Mouse (Mus musculus) neural tube, embryonic 14.5 days (tissue): ENCODE data around the gene Tns4. TPM values are rescaled to one million over a fixed set of nuclear protein-coding genes. Genes with fewer than 3 reads are reported as not detected.

Experiments used
- ATAC-seq: fragments of 200-750 bp; cut with Nextera tagmentation; 2 replicates; pipeline ENCODE4 v1.8.0; 2017; ENCODE audit warnings: low read depth, mild to moderate bottlenecking, moderate TSS enrichment, moderate library complexity
- H3K27ac ChIP-seq: fragments of 300-500 bp; sonication (generic); 2 replicates; pipeline ENCODE4 v1.5.1; 2014; ENCODE audit warnings: low read depth, mild to moderate bottlenecking, control low read depth, low read length, moderate library complexity, mixed read lengths
- H3K27me3 ChIP-seq: fragments of 300-500 bp; sonication (generic); 2 replicates; pipeline ENCODE4 v1.6.1; 2014; ENCODE audit warnings: low read length; ENCODE audit not compliant: control insufficient read depth, insufficient read depth
- H3K36me3 ChIP-seq: fragments of 300-500 bp; sonication (generic); 2 replicates; pipeline ENCODE4 v1.6.1; 2014; ENCODE audit warnings: low read length, mixed read lengths; ENCODE audit not compliant: control insufficient read depth, insufficient read depth
- H3K4me1 ChIP-seq: fragments of 300-500 bp; sonication (generic); 2 replicates; pipeline ENCODE4 v1.6.1; 2014; ENCODE audit warnings: low read length; ENCODE audit not compliant: control insufficient read depth, insufficient read depth
- H3K4me2 ChIP-seq: fragments of 300-500 bp; sonication (generic); 2 replicates; pipeline ENCODE4 v1.6.1; 2014; ENCODE audit warnings: mild to moderate bottlenecking, low read depth, low read length, control low read depth
- H3K4me3 ChIP-seq: fragments of 300-500 bp; sonication (generic); 2 replicates; pipeline ENCODE4 v1.5.1; 2014; ENCODE audit warnings: low read depth, low read length, control low read depth, mixed read lengths
- H3K9ac ChIP-seq: fragments of 300-500 bp; sonication (generic); replicated peaks from 2 replicates; pipeline ENCODE4 v1.6.1; 2014; ENCODE audit warnings: low read depth, mild to moderate bottlenecking, control low read depth, low read length, mixed read lengths
- H3K9me3 ChIP-seq: fragments of 300-500 bp; sonication (generic); 2 replicates; pipeline ENCODE4 v1.6.1; 2016; ENCODE audit warnings: low read length; ENCODE audit not compliant: control insufficient read depth
- WGBS: fragments of 180-500 bp; shearing (Covaris S2); extraction: QIAGEN DNeasy Blood & Tissue Kit; methylation state at CpG from one replicate; pipeline ENCODE4 v1.1.7; 2014; 5-methylcytosine and 5-hydroxymethylcytosine counted together
- polyA plus RNA-seq: library from polyadenylated mRNA; unstranded; fragments of >200 nt; fragmentation: Nextera tagmentation; extraction: Ambion mirVana; gene quantifications from 2 replicates; pipeline ENCODE4 v1.2.1, GENCODE M21; 2014

Gene Tns4
- polyA plus RNA-seq, 1 experiment from 2014 or later, result not detected

DNA sequence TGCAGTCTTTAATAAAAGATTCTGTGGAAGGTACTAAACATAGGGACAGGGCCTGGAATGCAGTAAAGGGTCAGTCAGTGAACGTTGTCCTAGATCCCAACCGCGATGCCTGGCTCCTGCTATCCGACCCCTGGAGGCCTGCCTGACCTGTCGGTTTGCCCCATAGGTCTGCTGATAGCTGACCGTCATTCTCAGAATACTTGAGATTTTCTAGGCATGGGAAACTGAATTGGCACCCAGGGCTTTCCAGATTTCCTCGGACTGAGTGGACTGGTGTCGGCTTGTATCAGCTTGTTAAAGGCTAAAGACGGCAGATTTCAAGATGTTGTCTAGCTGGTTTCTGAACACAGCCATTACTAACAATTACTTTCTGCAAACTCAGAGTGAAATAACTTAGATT, 4.7 kb downstream of the Tns4 start:
- no peak for ATAC-seq
- Histone ChIP-seq H3K36me3 (no peaks in the 10 kb centered on the region), H3K4me2 (no peak overlapping the region), H3K9ac (no peak overlapping the region), H3K27me3 (no peaks in the 10 kb centered on the region), H3K4me3 (no peak overlapping the region), H3K9me3 (no peaks in the 10 kb centered on the region), H3K4me1 (no peaks in the 10 kb centered on the region), H3K27ac (no peak overlapping the region)
- WGBS, result 86% methylated on average over 9 of the region's 9 CpGs

- 90% methylated on average over 8 of the region's 8 CpGs for WGBS
- Histone ChIP-seq H3K27ac (no peak overlapping the region), H3K4me3 (no peak overlapping the region), H3K4me1 (no peaks in the 10 kb centered on the region), H3K36me3 (no peaks in the 10 kb centered on the region), H3K27me3 (no peaks in the 10 kb centered on the region), H3K9ac (no peak overlapping the region), H3K9me3 (no peaks in the 10 kb centered on the region), H3K4me2 (no peak overlapping the region)
- ATAC-seq, result no peak
Measured at GRCm38 (mm10) chr11:99083516-99083915, 5.6 kb downstream of the Tns4 start.

DNA sequence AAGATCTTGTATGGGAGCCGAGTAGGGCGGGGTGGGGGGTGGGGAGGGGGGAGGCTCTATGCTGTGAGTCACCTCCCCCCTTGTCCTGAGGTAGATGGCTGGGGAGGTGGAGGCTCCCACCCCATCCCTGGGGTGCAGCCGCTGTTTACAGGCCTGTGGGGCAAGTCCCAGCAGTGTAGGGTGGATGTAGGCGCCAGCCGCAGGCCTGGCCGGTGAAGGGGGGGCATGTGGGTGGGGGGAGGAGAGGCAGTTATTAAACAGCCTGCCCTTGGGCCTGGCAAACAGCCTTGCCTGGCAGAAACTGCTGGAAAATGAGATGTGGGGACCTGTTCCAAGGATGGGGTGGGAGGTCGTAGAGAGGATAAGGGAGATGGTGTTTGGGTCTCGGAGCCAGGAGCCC, 7.0 kb downstream of the Tns4 start:
- WGBS, result 68% methylated on average over 8 of the region's 8 CpGs
- H3K4me3 ChIP-seq, result no peak overlapping the region
- H3K27me3 ChIP-seq, result no peaks in the 10 kb centered on the region
- no peak for ATAC-seq
- H3K27ac ChIP-seq, result no peak overlapping the region
- H3K4me2 ChIP-seq, result no peak overlapping the region
- H3K9me3 ChIP-seq, result no peaks in the 10 kb centered on the region
- H3K9ac ChIP-seq, result no peak overlapping the region
- no peaks in the 10 kb centered on the region for H3K36me3 ChIP-seq
- H3K4me1 ChIP-seq, result no peaks in the 10 kb centered on the region

DNA sequence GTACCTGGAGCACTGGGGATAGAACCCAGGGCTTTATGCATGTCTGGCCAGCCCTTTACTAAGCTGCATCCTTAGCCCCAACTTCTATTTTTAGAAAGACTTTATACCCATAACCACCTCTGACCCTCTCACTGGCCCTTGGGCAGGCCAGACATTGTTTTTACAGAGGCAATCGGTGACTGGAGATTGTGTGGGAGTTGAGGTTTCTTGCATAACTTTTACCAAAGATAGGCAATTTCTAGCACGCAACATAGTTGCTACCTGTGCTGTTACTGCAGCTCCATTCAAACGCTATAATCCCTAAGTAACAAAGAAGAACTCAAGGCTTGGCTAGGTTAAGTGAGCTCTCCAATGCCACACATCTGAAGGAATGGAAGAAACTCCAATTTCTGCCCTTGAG, 7.5 kb downstream of the Tns4 start:
- H3K36me3 ChIP-seq, result no peaks in the 10 kb centered on the region
- H3K9me3 ChIP-seq, result no peaks in the 10 kb centered on the region
- no peak overlapping the region for H3K27ac ChIP-seq
- WGBS, result 76% methylated on average over 3 of the region's 3 CpGs
- ATAC-seq, result no peak
- H3K4me2 ChIP-seq, result no peak overlapping the region
- H3K27me3 ChIP-seq, result no peaks in the 10 kb centered on the region
- no peaks in the 10 kb centered on the region for H3K4me1 ChIP-seq
- no peak overlapping the region for H3K4me3 ChIP-seq
- no peak overlapping the region for H3K9ac ChIP-seq

GRCm38 (mm10) chr11:99080902-99081543, 8.1 kb downstream of the Tns4 start:
- ATAC-seq, result no peak
- H3K9me3 ChIP-seq, result no peaks in the 10 kb centered on the region
- no peaks in the 10 kb centered on the region for H3K36me3 ChIP-seq
- no peaks in the 10 kb centered on the region for H3K27me3 ChIP-seq
- no peak overlapping the region for H3K4me2 ChIP-seq
- H3K4me1 ChIP-seq, result no peaks in the 10 kb centered on the region
- H3K4me3 ChIP-seq, result no peak overlapping the region
- H3K9ac ChIP-seq, result no peak overlapping the region
- WGBS, result 86% methylated on average over 9 of the region's 9 CpGs
- no peak overlapping the region for H3K27ac ChIP-seq

- Histone ChIP-seq H3K9me3 (no peaks in the 10 kb centered on the region), H3K4me2 (no peak overlapping the region), H3K27me3 (no peaks in the 10 kb centered on the region), H3K4me3 (no peak overlapping the region), H3K9ac (no peak overlapping the region), H3K36me3 (no peaks in the 10 kb centered on the region), H3K27ac (no peak overlapping the region), H3K4me1 (no peaks in the 10 kb centered on the region)
- ATAC-seq, result no peak
- 86% methylated on average over 8 of the region's 8 CpGs for WGBS
Measured at GRCm38 (mm10) chr11:99077869-99078268, 11.2 kb downstream of the Tns4 start.

DNA sequence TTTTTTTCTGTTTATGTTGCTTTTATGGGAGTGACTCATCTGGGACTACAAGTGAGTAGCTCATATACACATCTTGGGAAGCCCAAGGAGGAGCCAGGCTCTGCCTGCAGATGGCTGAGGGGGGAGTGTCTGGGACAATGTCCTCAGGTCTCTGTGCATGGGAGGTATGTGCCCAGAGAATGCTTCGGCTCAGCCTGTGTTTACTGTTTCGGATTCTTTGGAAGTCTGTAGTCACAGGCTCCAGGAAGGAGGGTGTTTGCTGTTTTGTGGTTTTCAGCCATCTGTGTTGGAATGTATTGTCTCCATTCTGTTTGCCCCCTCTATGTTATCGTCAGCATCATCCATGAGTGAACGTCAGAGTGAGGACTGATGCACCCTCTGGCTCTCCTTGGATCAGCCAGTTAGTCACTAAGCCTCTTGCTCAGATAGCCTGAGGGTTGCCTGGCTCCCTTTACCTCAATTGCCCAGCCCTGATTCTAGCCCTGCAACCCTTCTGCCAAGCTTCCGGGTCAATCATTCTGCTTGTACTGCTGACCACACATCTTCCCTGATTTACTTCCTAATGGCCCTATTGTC, 12.3 kb downstream of the Tns4 start:
- no peak overlapping the region for H3K4me2 ChIP-seq
- no peak overlapping the region for H3K4me3 ChIP-seq
- WGBS, result 81% methylated on average over 5 of the region's 5 CpGs
- ATAC-seq, result no peak
- H3K9ac ChIP-seq, result no peak overlapping the region
- H3K4me1 ChIP-seq, result 0 out of 2 replicates have a peak, but pooled peaks cover 5% of the 10 kb centered on the region
- H3K9me3 ChIP-seq, result no peaks in the 10 kb centered on the region
- H3K27me3 ChIP-seq, result no peaks in the 10 kb centered on the region
- no peak overlapping the region for H3K27ac ChIP-seq
- H3K36me3 ChIP-seq, result no peaks in the 10 kb centered on the region

GRCm38 (mm10) chr11:99073781-99074180, 15.3 kb downstream of the Tns4 start:
- H3K9me3 ChIP-seq, result no peaks in the 10 kb centered on the region
- H3K4me3 ChIP-seq, result no peak overlapping the region
- H3K36me3 ChIP-seq, result no peaks in the 10 kb centered on the region
- H3K27ac ChIP-seq, result no peak overlapping the region
- WGBS, result 67% methylated on average over 5 of the region's 5 CpGs
- ATAC-seq, result no peak
- no peak overlapping the region for H3K9ac ChIP-seq
- H3K27me3 ChIP-seq, result no peaks in the 10 kb centered on the region
- 0 out of 2 replicates have a peak, but pooled peaks cover 8% of the 10 kb centered on the region for H3K4me1 ChIP-seq
- H3K4me2 ChIP-seq, result no peak overlapping the region

DNA sequence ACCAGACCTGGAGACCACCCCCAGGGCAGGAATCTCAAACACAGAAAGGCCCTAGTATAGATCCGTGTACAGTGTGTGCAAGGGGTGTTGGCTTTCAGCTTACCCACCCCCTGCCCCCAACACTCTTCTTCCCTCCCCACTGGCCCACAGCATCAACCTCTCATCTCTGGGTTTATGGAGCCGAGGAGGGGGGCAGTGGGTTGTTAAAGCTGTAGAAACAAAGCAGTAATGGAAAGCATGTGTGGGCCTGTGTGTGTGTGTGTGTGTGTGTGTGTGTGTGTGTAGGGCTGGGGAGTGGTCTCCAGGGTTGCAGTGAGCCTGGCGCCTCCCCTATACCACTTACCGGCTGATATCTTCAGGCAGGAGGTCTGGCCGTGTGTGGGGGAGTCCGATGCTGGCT, 17.2 kb downstream of the Tns4 start:
- Histone ChIP-seq H3K27ac (no peak overlapping the region), H3K4me2 (no peak overlapping the region), H3K9ac (no peak overlapping the region), H3K4me3 (no peak overlapping the region), H3K4me1 (0 out of 2 replicates have a peak, but pooled peaks cover 8% of the 10 kb centered on the region), H3K27me3 (no peaks in the 10 kb centered on the region), H3K9me3 (no peaks in the 10 kb centered on the region), H3K36me3 (no peaks in the 10 kb centered on the region)
- WGBS, result 8% methylated on average over 6 of the region's 6 CpGs
- peak; percentile 49; the same call in 1 of the 2 replicates for ATAC-seq
